Mouse (Mus musculus) NIH3T3 (cell line): Measurements from ENCODE around the gene Hnf1b.

Experiments used
- DNase-seq: peaks from one replicate; pipeline ENCODE4 v3.0.0-alpha.2; 2012; ENCODE audit warnings: low read depth

The Hnf1b gene

DNA sequence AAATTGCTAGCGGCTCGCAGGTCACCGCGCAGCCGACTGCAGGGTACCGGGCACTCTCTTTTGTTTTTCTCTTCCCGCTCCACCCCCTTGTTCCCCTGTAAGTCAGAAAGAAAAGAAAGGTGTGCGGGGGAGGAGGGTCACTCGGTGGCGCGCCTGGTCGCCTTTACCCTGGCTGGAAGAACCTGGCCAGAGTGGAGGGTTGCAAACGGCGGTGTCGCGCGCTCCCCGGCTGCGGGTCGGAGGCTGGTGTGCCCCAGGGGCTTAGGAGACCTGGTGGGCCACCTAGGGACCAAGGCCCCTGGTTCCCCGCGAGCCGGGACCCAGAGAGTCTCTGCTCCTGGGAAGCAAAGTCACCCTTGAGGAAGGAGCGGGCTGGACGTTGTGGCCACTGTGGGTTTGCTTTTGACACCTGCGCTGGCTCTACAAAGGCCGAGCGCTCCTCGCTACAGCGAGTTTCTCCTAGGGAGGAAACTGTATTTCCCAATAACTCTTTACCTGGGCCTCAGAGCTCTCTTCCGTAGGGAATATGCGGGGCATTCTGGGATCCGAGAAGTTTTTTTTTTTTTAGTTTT lies 3.4 kb downstream of the Hnf1b start:
- DNase-seq: no peak

DNA sequence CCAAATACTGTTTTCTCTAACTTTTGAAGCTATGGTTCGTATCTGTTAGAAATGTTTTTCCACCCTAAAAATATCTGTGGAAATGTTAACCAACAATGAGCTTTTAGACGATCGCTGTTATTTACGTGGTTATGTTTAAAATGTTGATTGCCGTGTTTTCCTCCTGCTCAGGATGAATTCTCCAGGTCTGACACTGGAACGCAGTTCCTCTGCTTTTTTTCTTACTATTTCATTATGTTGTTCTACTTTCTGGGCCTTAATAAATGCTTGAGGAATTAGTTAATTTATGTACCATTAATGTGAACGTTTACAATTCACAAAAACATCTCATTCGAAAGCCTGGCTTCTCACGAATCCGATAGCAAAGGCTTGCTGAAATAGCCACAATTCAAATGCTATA lies 4.2 kb downstream of the Hnf1b start:
- DNase-seq: no peak

DNA sequence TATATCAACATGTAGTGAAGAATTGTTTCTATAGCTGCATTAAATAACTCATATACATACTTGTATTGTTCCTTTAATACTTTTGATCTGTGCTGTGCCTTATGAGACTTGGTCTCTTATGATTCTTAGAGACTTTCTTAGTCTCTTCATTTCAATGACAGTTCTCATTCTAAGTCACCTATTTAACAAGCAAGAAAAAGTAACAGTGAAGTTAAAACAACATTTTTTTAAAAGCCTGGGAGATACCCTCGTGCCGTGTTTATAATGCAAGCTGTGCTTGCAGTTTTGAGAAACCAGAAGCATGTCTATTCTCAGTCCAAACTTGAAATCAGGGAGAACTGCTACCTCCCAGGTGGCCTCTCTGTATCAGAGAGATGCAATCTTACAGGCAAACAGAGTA lies 4.8 kb downstream of the Hnf1b start:
- no peak for DNase-seq

DNA sequence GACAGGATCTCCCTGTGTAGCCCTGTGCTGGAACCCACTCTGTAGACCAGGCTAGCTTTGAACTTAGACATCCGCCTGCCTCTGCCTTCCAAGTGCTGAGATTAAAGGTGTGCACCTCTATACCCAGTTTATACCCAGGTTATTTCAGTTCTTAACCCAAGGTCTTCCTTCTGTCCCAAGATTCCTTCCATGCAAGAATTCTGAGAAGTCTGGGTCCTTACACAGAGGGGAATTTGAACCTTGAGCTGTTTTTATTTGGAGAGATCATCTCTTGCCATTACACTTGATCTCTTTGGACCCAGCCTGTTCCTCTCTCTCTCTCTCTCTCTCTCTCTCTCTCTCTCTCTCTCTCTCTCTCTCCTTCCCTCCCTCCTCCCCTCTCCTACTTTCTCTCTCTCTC lies 7.4 kb downstream of the Hnf1b start:
- no peak for DNase-seq

DNA sequence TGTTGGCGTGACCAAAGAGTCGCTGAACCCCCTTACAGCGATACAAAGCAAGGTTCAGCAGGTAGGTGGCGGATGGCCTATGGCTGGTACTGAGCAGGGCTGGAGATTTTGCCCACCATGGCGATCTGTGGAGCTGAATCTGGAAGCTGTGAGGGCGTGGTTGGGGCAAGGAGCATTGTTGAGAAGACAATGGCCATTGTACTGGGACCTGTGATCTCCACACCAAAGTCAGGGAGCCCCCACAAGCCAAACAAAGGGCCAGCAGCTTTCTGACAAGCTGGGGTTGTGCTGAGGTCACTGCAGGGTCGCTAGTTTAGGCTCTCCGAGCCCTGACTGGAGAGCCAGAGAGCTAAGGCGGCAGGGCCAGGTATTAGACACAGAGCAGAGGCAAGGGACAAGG lies 15.4 kb downstream of the Hnf1b start:
- DNase-seq: no peak

DNA sequence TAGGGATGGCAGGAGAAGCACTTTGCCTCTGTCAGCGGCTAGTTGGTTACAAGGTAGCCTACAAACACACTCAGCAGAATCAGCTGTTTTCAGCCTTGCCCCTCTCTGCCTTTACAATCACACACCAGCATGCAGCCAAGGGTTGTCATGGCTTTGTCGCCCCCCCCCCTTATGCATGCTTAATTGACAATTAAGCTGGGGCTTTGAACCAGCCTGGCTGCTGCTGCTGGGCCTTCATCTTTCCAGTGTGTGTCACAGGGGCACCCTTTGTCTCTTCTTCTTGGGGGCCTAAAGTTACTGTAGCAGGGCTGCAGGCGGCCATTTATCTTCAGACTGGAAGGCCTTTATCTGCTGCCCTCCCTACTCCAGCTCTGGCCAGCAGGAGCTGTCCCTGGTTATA lies 17.7 kb downstream of the Hnf1b start:
- DNase-seq: no peak

DNA sequence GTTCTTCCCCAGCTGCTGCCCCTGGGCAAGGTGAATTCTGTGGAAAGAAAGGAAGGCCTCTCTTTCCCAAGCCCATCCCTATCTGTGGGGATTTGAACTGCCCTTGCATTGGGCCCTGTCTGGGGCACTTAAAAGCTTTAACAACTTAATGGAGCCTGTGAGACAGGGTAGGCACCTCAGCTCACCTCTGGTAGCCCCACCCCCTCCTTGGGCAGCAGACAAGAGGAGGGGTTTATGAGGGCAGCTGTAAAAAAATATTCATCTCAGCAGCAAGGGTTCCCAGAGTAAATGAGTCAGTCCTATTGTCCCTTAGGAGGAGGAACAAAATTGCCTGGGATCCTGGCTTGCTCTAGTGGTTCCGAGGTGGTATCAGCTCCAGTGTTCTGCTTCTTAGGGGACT lies 19.3 kb downstream of the Hnf1b start:
- DNase-seq: peak; percentile 24

DNA sequence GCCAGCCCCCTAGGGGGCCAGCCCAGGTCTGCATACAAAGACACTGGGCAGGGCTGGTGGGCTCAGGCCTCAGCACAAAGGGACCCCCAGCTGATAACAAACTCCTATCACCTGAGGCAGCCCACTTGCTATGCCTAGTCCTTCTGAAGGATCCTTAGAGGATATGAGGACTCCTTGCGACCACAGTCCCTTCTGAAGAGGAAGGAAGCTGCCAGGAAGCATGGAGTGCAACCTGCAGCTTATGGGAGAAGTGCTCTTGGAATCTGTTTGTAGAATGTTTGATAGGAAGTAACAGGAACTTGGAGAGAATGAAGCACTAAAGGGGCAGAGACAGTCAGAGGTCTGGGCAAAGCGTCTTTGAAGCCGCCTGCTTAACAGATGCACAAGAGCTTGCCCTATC lies 19.8 kb downstream of the Hnf1b start:
- DNase-seq: no peak

DNA sequence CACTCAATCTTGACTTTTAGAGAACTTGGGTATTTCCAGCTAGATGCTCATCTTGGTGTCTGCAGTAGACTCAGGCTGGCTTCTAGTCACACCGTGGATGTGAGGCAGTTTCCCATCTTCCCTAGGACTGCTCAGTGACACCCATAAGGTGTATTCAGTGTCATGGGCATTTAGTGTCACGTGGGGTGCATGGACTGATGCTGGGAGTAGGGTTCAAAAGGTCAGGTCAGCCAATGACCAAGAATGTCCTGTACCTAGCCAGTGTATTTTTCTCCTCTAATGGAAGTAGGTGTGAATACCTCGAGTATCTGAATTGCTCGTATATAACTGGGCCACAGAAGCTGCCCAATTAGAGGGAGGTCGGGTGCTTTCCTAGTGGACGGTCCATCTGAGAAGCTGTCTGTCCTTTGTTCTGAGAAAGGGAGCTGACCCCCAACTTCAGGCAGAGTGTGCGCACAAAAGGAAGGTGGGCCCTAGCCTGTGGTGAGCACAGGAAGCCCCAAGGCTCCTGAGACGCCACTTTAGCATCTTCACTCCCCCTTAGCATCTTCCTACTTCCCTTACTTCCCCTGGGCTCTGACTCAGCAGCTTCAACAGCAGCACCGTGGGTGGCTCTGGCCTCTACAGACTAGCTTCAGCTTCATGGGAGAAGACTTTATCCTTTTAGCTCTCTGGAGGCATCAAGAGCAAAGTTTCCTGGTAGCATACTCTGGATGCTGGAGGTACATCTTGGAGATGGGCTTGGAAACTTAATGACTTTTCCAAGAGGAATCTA lies 22.1 kb downstream of the Hnf1b start:
- peak; percentile 33 for DNase-seq

DNA sequence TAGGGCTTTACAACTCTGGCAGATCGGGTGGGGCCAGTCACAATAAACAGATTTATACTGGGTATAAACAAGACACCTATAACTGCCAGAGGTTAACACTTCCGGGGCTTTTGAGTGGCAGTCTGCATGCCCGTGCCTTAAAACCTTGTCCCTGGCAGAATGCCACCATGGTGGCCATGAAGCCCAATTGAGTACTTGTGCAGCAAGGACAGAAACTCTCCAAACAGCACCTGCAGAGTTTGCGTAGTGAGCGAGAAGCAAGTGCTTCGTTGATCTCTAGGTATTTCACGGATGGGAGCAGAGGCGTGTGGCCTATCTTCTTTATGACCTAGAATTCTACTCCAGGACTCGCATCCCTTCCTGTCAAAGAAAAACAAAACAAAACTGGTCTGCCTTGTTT lies 23.6 kb downstream of the Hnf1b start:
- DNase-seq: no peak

DNA sequence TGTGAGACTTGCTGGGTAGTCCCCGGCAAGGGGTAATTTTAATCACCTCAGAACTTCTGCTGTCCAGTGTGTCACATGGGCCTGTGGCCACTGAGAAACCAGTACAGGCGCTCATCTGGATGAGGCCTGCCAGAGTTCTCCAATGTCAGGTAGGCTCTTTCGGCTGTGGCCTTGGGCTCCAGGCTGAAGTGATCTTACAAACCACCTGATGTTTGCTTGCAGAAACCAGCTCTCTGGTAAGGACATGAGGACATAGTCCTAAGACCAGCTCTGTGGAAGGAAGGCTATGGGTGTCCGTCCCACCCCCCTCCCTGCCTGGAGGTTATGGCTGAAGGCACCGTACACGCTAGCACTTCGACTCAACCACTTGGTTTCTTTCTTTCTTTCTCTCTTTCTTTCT lies 26.8 kb downstream of the Hnf1b start:
- no peak for DNase-seq

DNA sequence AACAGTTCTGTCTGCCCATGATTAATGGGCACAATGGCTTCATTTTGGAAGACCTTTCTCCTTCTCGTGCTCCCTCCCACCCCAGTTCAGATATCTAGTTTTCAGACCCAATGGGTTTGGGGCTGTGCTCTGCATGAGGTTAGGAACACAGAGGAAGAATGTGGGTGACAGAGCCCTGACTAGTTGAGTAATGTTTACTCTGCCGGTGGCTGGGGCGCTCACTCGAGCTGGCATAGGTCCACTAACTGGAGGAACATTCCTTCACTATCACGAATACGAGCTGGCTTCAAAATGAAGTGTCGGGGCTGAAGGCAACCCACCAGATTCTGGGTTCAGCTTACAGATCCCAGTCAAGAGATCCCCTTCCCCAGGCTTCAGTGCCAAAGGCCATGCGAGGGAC lies 27.9 kb downstream of the Hnf1b start:
- DNase-seq: peak; percentile 79

DNA sequence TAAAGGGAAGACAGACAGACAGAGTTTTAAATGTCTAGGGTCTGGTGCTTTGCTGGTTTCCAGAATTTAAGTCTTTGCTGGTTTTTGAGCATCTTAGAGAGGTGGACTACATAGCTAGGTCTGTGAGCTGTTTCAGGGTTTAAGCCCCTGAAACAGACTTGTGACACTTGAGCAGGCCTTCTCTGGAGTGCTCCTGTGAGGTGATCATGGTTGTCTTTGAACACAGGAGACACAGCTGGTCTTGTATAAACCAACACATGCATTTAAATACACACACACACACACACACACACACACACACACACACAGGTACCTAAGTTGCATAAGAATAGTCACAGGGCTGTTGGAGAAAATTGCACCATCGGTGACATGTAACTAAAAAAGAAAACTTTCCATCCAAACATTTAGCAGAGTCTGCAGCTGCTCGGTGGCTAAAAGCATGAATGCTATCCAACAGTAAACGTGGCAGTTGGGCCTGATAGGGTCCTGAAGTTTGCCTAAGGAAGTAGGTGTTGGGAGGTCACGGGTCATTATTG lies 28.6 kb downstream of the Hnf1b start:
- no peak for DNase-seq

DNA sequence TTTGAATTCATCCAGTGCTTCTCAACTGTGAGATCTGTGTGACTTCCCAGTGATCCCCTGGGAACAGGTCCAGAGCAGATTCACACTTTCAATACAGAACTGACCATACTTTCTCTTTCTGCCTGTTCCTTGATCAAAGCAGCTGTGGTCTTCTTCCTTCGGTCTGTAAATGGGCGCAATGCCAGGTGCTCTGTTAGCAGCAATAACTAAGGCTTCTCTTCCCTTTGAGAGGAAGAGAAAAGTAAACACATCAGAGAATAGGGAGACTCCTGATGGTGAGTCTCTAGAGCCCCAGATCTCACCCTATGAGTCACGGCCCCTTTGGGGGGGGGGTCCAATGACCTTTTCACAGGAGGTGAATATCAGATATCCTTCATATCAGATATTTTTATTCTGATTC lies 29.3 kb downstream of the Hnf1b start:
- DNase-seq: peak; percentile 55

DNA sequence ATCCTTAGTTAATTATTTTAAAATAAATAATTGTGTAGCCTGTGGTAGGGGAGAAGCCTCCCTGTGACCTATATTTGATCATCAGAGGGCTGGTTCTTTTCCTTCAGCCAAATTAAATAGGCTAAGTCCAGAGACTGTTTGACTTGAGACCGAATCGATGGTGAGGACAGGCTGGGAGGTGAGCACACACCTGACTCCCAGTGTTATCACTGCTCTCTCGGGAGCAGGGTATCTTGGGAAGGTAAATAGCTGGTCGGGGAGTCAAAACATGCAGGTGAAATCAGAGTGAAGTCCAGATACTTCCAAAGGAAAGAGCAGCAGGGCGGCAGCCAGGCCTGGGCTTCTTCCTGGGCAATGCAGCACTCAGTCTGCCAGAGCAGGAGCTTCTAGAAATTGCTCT lies 31.6 kb downstream of the Hnf1b start:
- no peak for DNase-seq

DNA sequence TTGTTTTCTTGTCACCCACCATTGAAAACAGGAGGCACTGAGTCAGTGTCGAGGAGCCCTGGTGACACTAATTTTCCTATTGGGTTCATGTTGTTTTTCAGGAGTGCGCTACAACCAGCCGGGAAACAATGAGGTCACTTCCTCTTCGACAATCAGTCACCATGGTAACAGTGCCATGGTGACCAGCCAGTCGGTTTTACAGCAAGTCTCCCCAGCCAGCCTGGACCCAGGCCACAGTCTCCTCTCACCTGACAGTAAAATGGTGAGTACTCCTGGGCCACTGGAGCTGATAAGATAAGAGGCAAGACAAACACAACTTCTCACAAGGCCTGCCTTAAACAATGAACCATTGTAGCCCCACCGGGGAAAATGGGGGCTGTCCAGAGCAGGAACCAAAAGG lies 32.7 kb downstream of the Hnf1b start:
- no peak for DNase-seq

DNA sequence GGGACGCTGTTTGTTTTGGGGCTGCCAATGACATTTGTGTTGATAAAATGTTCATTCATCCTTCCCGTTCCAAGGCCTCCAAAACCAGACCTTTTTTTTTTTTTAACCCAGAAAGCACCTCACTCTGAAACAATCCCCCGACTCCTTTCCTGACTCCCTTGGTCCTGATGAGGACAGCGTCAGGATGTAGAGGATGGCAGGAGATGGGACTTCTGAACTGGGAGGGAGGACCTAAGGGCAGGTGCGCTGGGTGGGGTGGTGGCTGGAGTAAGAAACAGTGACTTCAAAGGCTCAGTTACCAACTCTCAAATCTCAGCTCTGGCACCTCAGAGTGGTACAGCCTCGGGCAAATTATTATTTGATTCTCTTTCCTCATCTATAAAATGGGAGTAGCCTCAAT lies 33.2 kb downstream of the Hnf1b start:
- no peak for DNase-seq

DNA sequence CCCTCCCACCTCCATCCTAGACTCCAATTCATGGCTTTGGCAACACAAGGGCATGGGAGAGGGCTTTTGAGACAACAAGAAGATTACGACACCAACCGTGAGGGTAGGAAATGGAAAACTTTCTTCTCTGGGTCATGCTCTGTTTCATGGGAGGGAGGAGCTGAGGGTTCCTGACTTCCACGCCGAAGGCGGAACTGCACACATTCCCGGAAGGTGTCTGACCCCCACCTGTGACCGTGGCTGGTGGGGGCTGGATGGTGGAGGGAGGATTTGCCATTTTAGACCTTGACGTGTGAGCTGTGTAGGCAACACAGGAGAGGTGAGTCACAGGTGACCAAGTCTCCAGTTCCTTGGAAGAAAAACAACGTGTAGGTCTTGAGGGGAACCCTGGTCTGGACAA lies 33.9 kb downstream of the Hnf1b start:
- DNase-seq: no peak

DNA sequence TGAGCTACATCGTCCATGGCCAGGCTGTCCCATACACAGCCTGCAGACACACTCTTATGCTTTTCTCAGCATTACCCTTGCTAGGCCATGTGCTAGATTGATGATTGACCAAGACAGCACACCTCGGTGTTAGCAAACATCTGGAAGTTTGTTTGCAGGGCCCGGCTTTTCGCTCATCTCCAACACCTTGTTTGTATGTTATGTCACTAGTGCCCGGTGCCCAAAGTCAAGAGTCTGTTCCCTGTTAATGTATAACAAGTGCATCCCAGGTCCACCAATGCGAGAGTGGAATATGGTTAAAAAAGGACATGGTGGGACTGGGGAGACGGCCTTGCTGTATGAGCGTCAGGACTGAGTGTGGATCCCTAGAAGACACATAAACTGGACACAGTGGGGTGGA lies 35.3 kb downstream of the Hnf1b start:
- DNase-seq: no peak

DNA sequence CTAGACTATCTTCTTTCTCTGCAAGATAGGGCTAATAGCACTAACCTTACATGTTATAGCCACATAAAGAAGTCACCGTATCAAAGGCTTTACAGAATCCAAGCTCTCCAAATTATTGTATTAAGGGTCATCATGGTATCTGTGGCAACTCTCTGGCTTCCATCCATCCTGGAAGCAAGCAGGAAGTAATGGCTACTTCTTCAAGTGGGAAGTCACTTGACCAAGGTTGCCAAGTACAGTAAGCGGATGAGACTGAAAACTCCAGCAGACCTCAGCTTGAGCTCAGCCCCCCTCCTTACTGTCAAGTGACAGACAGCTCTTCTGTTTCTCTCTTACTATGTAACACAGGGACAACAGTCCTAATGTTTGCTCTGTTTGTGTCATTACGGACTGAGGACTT lies 36.9 kb downstream of the Hnf1b start:
- no peak for DNase-seq

DNA sequence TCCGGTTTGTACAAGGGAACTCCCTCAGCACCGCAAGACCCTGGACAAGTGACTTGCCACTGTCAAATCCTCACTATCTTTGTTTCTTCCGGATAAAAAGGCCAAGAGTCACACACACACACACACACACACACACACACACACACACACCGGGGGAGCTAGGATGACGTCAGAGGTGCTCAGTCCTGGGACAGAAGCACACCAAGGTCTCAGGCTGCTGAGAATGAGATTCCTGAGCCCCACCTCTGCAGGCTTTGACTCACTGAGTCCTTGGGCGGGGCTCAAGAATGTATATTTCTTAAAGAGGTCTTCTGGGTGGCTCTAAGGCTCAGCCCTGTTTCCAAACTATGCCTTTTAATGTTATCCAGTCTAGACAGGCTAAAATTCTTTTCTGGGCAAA lies 41.5 kb downstream of the Hnf1b start:
- peak; percentile 77 for DNase-seq

DNA sequence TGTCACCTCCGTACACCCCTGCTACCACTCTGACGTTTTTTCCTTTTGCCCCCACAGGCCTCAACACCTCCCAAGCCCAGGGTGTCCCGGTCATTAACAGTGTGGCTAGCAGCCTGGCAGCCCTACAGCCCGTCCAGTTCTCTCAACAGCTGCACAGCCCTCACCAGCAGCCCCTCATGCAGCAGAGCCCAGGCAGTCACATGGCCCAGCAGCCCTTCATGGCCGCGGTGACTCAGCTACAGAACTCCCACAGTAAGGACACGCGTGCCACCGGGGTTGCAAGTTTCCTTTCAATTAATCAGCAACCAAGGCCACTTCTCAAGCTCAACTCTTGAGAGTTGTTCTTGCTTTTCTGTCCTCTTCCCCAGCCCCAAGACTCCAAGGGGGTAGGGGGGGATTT lies 43.5 kb downstream of the Hnf1b start:
- DNase-seq: no peak

DNA sequence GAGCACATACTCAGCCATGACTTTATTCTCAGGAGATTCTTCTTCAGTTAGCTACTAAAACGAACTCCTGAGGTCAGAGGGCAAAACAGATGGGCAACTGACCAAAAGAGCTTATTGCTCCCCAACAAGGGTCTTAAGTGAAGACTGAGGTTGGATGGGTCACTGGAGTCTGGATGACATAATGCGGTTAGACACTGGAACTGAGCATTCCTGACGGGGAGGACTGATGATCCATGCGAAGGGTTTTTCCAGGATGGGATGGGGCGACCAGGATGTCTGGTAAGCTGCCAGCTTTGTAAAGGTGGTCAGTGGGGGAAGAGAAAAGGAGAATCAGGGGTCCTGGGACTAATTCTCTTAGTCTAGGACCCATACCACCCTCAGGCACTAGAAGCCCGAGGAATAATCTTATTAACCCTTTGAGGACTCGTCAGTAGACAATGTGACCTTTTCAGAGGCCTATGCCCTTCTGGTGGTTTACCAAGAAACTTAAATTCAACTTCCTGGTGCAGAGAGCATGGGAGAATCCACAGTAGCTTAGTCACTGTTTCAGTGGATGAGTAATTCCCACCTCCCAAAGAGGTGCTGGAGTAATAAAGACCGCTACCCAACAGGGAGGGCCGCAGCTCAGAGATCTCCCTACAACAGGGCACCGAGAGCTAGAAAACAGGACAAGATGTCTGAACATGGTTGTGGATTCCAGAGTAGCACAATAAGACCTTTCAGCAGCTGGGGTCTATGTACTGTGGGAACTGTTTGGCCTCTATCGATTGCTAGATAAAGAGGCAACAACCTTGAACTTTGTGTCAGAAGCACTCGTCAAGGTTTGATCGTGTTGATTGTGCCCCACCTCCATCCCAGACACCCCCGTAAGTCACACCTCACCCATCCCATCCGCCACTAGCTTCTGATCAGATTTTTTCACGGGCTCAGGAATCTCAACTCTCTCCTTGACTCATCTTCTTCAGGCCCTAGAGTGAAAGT lies 46.9 kb downstream of the Hnf1b start:
- no peak for DNase-seq
